Mouse (Mus musculus) myocyte (in vitro differentiated cells): ENCODE data around the gene Samd5.

Source experiments
- CEBPB ChIP-seq: IDR thresholded peaks from 2 replicates; pipeline ENCODE4 v1.6.1; 2011; ENCODE audit warnings: mild to moderate bottlenecking, moderate library complexity; ENCODE audit not compliant: poor library complexity, insufficient read depth, severe bottlenecking
- E2F4 ChIP-seq: IDR thresholded peaks from one replicate; pipeline ENCODE4 v1.6.1; 2011; ENCODE audit warnings: mild to moderate bottlenecking, control low read depth, moderate library complexity; ENCODE audit not compliant: insufficient read depth
- MAX ChIP-seq: IDR thresholded peaks from one replicate; pipeline ENCODE4 v1.6.1; 2011; ENCODE audit warnings: low read depth, mild to moderate bottlenecking, control low read depth
- MYOG ChIP-seq, 3 experiments: IDR thresholded peaks; one replicate each; pipeline ENCODE4 v1.6.1; 2011; ENCODE audit warnings: control low read depth in 2 of 3, low read depth in 2 of 3, mild to moderate bottlenecking in 2 of 3; ENCODE audit not compliant: insufficient read length in 2 of 3, control insufficient read depth in 1 of 3, insufficient read depth in 1 of 3
- POLR2A ChIP-seq: IDR thresholded peaks from one replicate; pipeline ENCODE4 v1.6.1; 2011; ENCODE audit warnings: low read depth, mild to moderate bottlenecking, control low read depth, moderate library complexity; ENCODE audit not compliant: insufficient read length
- POLR2AphosphoS2 ChIP-seq: IDR thresholded peaks from one replicate; pipeline ENCODE4 v1.6.1; 2011; ENCODE audit warnings: low read depth, control low read depth; ENCODE audit not compliant: insufficient read length
- REST ChIP-seq: IDR thresholded peaks from one replicate; pipeline ENCODE4 v1.6.1; 2011; ENCODE audit warnings: mild to moderate bottlenecking, control low read depth, moderate library complexity; ENCODE audit not compliant: insufficient read depth, insufficient read length

- TF ChIP-seq POLR2A (no peak), CEBPB (no peak), MAX (no peak), POLR2AphosphoS2 (no peak), REST (no peak), E2F4 (no peak), MYOG (IDR thresholded peaks at IDR 0.05; ENCODE audit: control insufficient read depth in 1 of 3, insufficient read depth in 1 of 3, insufficient read length in 2 of 3, low read depth in 2 of 3) (no peak)
These were observed 72.6 kb downstream of the Samd5 start for GRCm38 (mm10) chr10:9602389-9602788.
